Mouse (Mus musculus) liver, embryonic 14.5 days (tissue): ENCODE measurements around the gene Kif1bp. TPM values are rescaled to one million over a fixed set of nuclear protein-coding genes. Genes with fewer than 3 reads are reported as not detected.
A peak's percentile ranks its signal among the peaks of the same experiment; 100 is the strongest.
"Not testable (repeated sequence)": the region's sequence is repeated elsewhere in the genome, so short reads cannot be mapped to it uniquely, and the experiment has no call there.

Experiments used
- ATAC-seq: fragments of 200-750 bp; cut with Nextera tagmentation; 2 replicates; pipeline ENCODE4 v1.8.0; 2017; ENCODE audit warnings: moderate number of reproducible peaks, mild to moderate bottlenecking, moderate library complexity; ENCODE audit not compliant: insufficient read depth
- DNase-seq, 3 experiments: peaks; one replicate each; pipeline ENCODE4 v3.0.0-alpha.2; 2012 to 2013; ENCODE audit warnings: low read depth in 3 of 3, low spot score in 3 of 3
- H3K27ac ChIP-seq: fragments of 300-500 bp; sonication (generic); 2 replicates; pipeline ENCODE4 v1.5.1; 2014; ENCODE audit warnings: moderate library complexity, mild to moderate bottlenecking, control low read depth, inconsistent platforms
- H3K27me3 ChIP-seq: fragments of 300-500 bp; sonication (generic); 2 replicates; pipeline ENCODE4 v1.6.1; 2014; ENCODE audit warnings: mild to moderate bottlenecking, low read length, moderate library complexity; ENCODE audit not compliant: control insufficient read depth, insufficient read depth
- H3K36me3 ChIP-seq: fragments of 300-500 bp; sonication (generic); replicated peaks from 2 replicates; pipeline ENCODE4 v1.6.1; 2014; ENCODE audit warnings: low read depth; ENCODE audit not compliant: control insufficient read depth, insufficient read depth
- H3K4me1 ChIP-seq, 2 experiments: fragments of 200-500 bp in 1 of 2; fragments of 300-500 bp in 1 of 2; sonication (generic) in 1 of 2; replicated peaks; 2 replicates each; pipeline ENCODE4 v1.6.1; 2012 to 2014; ENCODE audit warnings: antibody characterized with exemption in 1 of 2, inconsistent platforms in 1 of 2, low read length in 1 of 2; ENCODE audit not compliant: control insufficient read depth in 2 of 2, insufficient read depth in 2 of 2
- H3K4me2 ChIP-seq: fragments of 300-500 bp; sonication (generic); 2 replicates; pipeline ENCODE4 v1.6.1; 2014; ENCODE audit warnings: low read depth, mild to moderate bottlenecking, control low read depth, moderate library complexity
- H3K4me3 ChIP-seq, 2 experiments: fragments of 200-500 bp in 1 of 2; fragments of 300-500 bp in 1 of 2; sonication (generic) in 1 of 2; 2 replicates each; pipeline ENCODE4 v1.5.1; 2012 to 2014; ENCODE audit warnings: low read depth in 2 of 2, low read length in 2 of 2, mild to moderate bottlenecking in 2 of 2, control low read depth in 1 of 2, inconsistent platforms in 1 of 2, moderate library complexity in 1 of 2; ENCODE audit not compliant: insufficient read depth in 1 of 2
- H3K9ac ChIP-seq: fragments of 300-500 bp; sonication (generic); replicated peaks from 2 replicates; pipeline ENCODE4 v1.6.1; 2014; ENCODE audit warnings: mild to moderate bottlenecking, control low read depth, moderate library complexity
- H3K9me3 ChIP-seq: fragments of 300-500 bp; sonication (generic); 2 replicates; pipeline ENCODE4 v1.6.1; 2016; ENCODE audit warnings: low read length, mixed read lengths; ENCODE audit not compliant: control insufficient read depth
- CTCF ChIP-seq: IDR thresholded peaks from 2 replicates; pipeline ENCODE4 v1.5.1; 2016; ENCODE audit warnings: antibody characterized with exemption, low read depth, control low read depth
- EP300 ChIP-seq: IDR thresholded peaks from 2 replicates; pipeline ENCODE4 v1.6.1; 2016; ENCODE audit warnings: antibody characterized with exemption, low read depth
- WGBS: fragments of 180-500 bp; shearing (Covaris S2); extraction: QIAGEN DNeasy Blood & Tissue Kit; methylation state at CpG from one replicate; pipeline ENCODE4 v1.1.7; 2014; ENCODE audit not compliant: insufficient replicate concordance; 5-methylcytosine and 5-hydroxymethylcytosine counted together
- polyA plus RNA-seq, 2 experiments: library from polyadenylated mRNA; depleted of rRNA in 1 of 2; stranded (reverse) in 1 of 2; unstranded in 1 of 2; fragments of >200 nt; fragmentation: Nextera tagmentation in 1 of 2; extraction: Ambion mirVana in 1 of 2; gene quantifications; 2 replicates each; pipeline versions ENCODE4 v1.2.1 to v1.2.3; 2012 to 2014

Gene Kif1bp
- polyA plus RNA-seq, 2 experiments = 9.2 to 11.5 TPM

- no peaks in the 10 kb centered on the region; a peak in 1 of 4 replicates for H3K4me1 ChIP-seq
- H3K4me3 ChIP-seq = no peak overlapping the region
- ATAC-seq = peak; percentile 60; the same call in 1 of the 2 replicates
- peaks cover 82% of the 10 kb centered on the region for H3K36me3 ChIP-seq
- H3K27me3 ChIP-seq = no peaks in the 10 kb centered on the region
- H3K9me3 ChIP-seq = no peaks in the 10 kb centered on the region
- 30% methylated on average over 6 of the region's 6 CpGs for WGBS
- H3K27ac ChIP-seq = no peak overlapping the region
- peak; percentile 74 to 81 (median 80) for DNase-seq
- TF ChIP-seq EP300 (peak; percentile 42; the same call in 1 of the 2 replicates), CTCF (peak; percentile 89)
- H3K9ac ChIP-seq = no peak overlapping the region
- no peak overlapping the region for H3K4me2 ChIP-seq
These were observed 11.9 kb upstream of the Kif1bp start for GRCm38 (mm10) chr10:62590200-62590599.

- Histone ChIP-seq H3K27ac (no peak overlapping the region), H3K36me3 (peaks cover 86% of the 10 kb centered on the region), H3K9ac (no peak overlapping the region), H3K4me3 (no peak overlapping the region), H3K9me3 (no peaks in the 10 kb centered on the region), H3K27me3 (no peaks in the 10 kb centered on the region), H3K4me1 (no peaks in the 10 kb centered on the region; a peak in 1 of 4 replicates), H3K4me2 (no peak overlapping the region)
- no peak for ATAC-seq
- 74% methylated on average over 4 of the region's 4 CpGs for WGBS
- no peak for TF ChIP-seq CTCF
- no peak for TF ChIP-seq EP300
- no peak for DNase-seq
These were observed 10.4 kb upstream of the Kif1bp start for GRCm38 (mm10) chr10:62588616-62589015.

- Histone ChIP-seq H3K4me2 (no peak overlapping the region), H3K36me3 (peaks cover 69% of the 10 kb centered on the region), H3K9me3 (no peaks in the 10 kb centered on the region), H3K4me1 (0 out of 4 replicates have a peak, but pooled peaks cover 0 to 2% of the 10 kb centered on the region in 2 experiments), H3K27me3 (no peaks in the 10 kb centered on the region), H3K4me3 (no peak overlapping the region), H3K9ac (no peak overlapping the region), H3K27ac (no peak overlapping the region)
- TF ChIP-seq CTCF = no peak
- TF ChIP-seq EP300 = no peak
- WGBS = 36% methylated on average over 1 of the region's 1 CpGs
- ATAC-seq (no peak), DNase-seq (no peak)
These were observed 5.0 kb upstream of the Kif1bp start for GRCm38 (mm10) chr10:62583245-62583644.

- DNase-seq (no peak), ATAC-seq (no peak)
- H3K27me3 ChIP-seq = no peaks in the 10 kb centered on the region
- no peak overlapping the region for H3K4me3 ChIP-seq
- H3K36me3 ChIP-seq = peaks cover 63% of the 10 kb centered on the region
- no peak overlapping the region for H3K4me2 ChIP-seq
- H3K4me1 ChIP-seq = 0 out of 4 replicates have a peak, but pooled peaks cover 0 to 2% of the 10 kb centered on the region in 2 experiments
- no peak overlapping the region for H3K27ac ChIP-seq
- H3K9ac ChIP-seq = no peak overlapping the region
- no peaks in the 10 kb centered on the region for H3K9me3 ChIP-seq
- TF ChIP-seq EP300 = no peak
- no peak for TF ChIP-seq CTCF
- WGBS = 77% methylated on average over 7 of the region's 7 CpGs
These were observed 4.4 kb upstream of the Kif1bp start for GRCm38 (mm10) chr10:62582701-62583100.

GRCm38 (mm10) chr10:62582263-62582662 lies 4.0 kb upstream of the Kif1bp start:
- peaks cover 59% of the 10 kb centered on the region for H3K36me3 ChIP-seq

GRCm38 (mm10) chr10:62579129-62579528 lies 872 bp upstream of the Kif1bp start:
- Histone ChIP-seq H3K4me2 (peak overlapping the region; percentile 87), H3K36me3 (peaks cover 32% of the 10 kb centered on the region)
- H3K4me3 ChIP-seq, H3K9me3 ChIP-seq, ATAC-seq, H3K4me1 ChIP-seq, DNase-seq, H3K9ac ChIP-seq, H3K27me3 ChIP-seq, H3K27ac ChIP-seq: not testable (repeated sequence)
- 77% methylated on average over 12 of the region's 13 CpGs for WGBS

More at GRCm38 (mm10) chr10:62582263-62582662, 4.0 kb upstream of the Kif1bp start:
- no peak for ATAC-seq
- no peak for DNase-seq
- Histone ChIP-seq H3K9me3 (no peaks in the 10 kb centered on the region), H3K4me1 (peaks cover 4 to 6% of the 10 kb centered on the region in 2 experiments; a peak in 3 of 4 replicates), H3K27me3 (no peaks in the 10 kb centered on the region), H3K27ac (no peak overlapping the region), H3K9ac (no peak overlapping the region), H3K4me3 (no peak overlapping the region), H3K4me2 (no peak overlapping the region)
- WGBS = 82% methylated on average over 17 of the region's 17 CpGs
- TF ChIP-seq EP300 = no peak
- TF ChIP-seq CTCF = no peak
